Mouse (Mus musculus): ENCODE measurements around the gene Slc6a14. TPM values are rescaled to one million over a fixed set of nuclear protein-coding genes. Genes with fewer than 3 reads are reported as not detected.

Gene Slc6a14
- polyA plus RNA-seq (2021; fragmentation: Nextera tagmentation), result not detected in 2 replicates
- long read RNA-seq, experiment 1, result 0 reads
- long read RNA-seq, experiment 2, result 0 reads

DNA sequence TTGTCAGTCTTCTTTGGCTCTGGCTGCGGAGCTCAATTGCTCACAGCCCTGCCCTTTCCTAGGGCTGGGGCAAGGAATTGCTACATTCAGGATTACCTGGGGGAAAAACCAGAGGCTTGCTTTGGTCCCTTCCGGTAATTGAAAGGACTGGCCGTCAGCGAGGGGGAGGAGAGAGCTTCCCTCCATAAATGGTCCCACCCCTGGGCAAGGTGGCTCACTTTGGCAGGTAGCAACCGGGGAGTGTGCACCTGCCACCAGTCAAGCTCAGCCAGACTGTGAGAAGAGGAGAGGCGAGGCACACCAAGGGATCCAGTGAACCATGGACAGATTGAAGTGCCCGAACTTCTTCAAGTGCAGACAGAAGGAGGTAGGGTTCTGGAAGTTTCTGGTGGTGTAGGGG lies at the start of gene Slc6a14:
Slc6a14 (plus strand) TSS at position 68 of the 400 bp plus-strand sequence.

DNA sequence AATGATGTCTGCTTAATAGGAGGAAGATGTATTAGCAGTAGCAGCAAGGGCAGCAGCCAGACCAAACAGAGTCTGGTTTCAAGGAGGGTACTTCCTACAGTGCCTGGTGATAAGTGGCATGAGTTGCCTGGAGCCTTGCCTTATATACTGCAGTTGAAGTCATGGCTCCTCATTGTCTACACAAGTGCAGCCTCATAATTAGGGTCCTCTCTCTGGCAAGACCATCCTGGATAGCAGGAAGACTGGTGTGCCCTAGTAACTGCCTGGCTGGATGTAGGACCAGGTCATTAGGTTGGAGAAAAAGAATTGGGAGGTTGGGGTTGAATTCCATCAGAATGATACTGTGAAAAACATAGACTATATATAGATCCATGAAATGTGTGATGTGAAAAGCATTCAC lies 30.3 kb downstream of the Slc6a14 start, which contains the start of gene Gm28269:
Gm28269 (minus strand) TSS at position 101 of the 400 bp plus-strand sequence.

Other genes starting within 250 kb of the Slc6a14 start
- 0.20 and 0.38 TPM in 2 replicates for gene Agtr2, start 230.4 kb upstream of the Slc6a14 start, polyA plus RNA-seq (2021; fragmentation: Nextera tagmentation)
- not detected in 2 replicates for gene Gm28269, start 30.2 kb downstream of the Slc6a14 start, polyA plus RNA-seq (2021; fragmentation: Nextera tagmentation)